Mouse (Mus musculus) testis, adult 2 months (tissue): ENCODE measurements around the gene Kcnd3.

ENCODE experiments used
- CTCF ChIP-seq: fragments of 200-500 bp; IDR thresholded peaks from 2 replicates; pipeline ENCODE4 v1.5.1; 2012; ENCODE audit warnings: low read depth, mild to moderate bottlenecking, inconsistent platforms, low read length, moderate library complexity; ENCODE audit not compliant: control insufficient read depth, insufficient read depth, insufficient replicate concordance
- POLR2A ChIP-seq: fragments of 200-500 bp; IDR thresholded peaks from 2 replicates; pipeline ENCODE4 v1.6.1; 2012; ENCODE audit warnings: low read depth, mild to moderate bottlenecking, inconsistent platforms, low read length, moderate library complexity; ENCODE audit not compliant: control insufficient read depth

GRCm38 (mm10) chr3:105696387-105697147 is 244.4 kb downstream of the Kcnd3 start:
- TF ChIP-seq POLR2A (no peak), CTCF (no peak)
